Mouse (Mus musculus) mouse trophoblast stem cell (cell line): ENCODE data around the gene Disp1.

ENCODE experiments used
- in situ Hi-C, 2 experiments: fragments of 300-500 bp; cut with MseI, MboI; formaldehyde crosslinking; loops; 2 replicates in 1 of 2; 3 replicates in 1 of 2; pipeline ENCODE4 v1.15.1; 2025

Disp1 gene

DNA sequence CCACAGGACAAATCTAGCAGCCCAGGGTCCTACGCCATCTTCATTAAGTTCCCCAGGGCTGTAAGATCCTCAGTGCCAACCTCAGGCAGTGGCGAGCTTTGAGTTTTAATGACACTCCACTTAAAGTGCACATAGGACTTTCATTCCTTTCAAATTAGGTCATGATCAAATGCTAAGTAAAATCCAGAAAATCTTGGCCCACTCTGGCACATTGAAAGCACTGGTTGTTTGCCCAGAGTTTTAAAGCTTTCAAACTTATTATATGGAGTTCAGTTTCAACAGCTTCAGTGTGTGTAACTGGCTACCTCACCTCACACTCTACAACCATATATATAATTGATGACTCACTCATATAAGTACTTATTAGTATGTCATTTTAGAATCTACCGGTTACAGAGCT lies 87.9 kb downstream of the Disp1 start:
- in situ Hi-C loops, result no loop called here

GRCm38 (mm10) chr1:183127246-183127645 lies 94.1 kb downstream of the Disp1 start:
- in situ Hi-C loops, result no loop called here

DNA sequence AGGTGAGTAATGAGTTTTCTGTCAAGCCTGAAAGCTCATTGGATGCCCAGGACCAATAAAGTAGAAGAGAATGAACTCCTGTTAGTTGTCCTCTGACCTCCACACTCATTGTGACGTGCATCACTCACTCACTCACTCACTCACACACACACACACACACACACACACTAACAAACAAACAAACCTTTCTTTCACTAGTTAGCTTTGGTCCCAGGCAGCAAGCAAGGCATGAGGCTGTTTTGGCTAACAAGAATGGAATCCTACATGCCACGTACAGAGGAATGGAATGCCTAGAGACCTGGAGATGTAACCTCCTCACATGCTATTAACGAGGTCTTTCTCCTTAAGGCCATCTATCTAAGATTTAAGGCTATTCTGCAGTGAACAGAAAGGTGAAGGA lies 97.6 kb downstream of the Disp1 start:
- in situ Hi-C loops, result no loop called here

DNA sequence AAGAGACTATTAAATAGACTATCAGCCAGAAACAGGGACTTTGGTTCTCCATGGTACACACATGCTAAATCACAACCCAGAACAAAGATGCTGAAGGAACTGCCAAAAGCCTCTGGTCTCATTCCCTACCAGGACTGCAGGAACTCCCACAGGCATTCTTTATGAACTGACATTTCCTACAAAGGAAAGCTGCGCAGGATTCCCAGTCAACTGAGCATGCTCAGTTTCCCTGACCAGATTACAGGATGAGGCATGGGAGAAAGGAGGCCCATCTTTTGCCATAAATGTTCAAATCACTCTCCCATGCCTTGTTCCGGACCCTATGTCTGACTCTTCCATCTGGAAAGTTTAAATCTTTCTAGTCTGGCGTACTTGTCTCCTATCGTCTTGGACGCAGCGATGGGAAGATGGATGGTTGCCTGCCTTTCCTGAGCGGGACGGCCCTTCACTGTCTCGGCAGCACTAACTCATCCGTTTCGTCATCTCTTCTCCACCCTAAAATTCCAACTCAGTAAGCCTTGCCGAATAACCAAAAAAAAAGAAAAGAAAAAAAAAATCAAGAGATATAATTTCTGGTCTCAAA lies 100.9 kb downstream of the Disp1 start:
- in situ Hi-C loops, result no loop called here

DNA sequence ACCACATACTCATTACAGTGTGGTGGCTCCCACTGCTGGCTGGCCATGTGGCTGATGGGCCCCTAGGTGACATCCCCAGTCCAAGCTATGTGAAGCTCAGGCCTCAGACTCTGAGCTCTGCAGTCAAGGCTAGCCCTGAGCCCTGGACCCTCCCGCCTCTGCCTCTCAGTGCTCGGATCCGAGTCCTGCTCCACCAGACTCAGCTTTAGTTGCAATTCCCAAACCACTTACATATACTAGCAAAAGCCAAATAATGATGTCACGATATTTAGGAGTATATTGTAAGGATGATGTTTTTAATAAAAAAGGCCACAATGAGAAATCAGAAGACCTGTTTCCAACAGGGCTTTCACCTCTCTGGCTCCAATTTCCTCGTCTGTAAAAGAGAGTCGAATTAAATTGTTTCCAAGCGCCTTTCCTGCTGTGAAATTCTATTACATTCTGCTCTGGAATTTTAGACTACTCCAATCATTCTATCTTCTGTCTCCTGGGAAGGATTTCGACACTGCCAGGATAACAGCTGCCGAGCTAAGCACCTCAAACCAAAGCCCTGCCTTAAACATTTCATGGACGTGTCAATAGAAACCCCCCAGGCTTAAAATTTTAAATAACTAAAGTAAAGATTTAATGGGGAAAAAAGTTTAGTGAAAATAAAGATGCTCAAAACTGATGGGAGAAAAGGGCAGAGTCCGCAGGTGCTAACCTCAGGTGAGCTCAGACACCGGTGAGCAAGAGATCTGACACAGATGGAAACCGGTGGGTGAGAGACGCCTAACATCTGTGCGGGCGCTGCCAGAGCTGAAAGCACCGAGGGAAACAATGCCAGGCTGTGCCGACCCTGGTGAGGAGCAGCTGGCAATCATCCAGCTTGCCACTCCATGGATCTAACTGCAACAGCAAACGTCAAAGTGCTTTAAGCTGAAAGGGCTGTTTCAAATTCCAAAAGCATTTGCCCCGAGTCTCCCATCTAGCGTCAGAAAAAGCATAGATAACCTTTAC lies 103.2 kb downstream of the Disp1 start:
- in situ Hi-C loops, result no loop called here

GRCm38 (mm10) chr1:183116946-183117826 lies 104.1 kb downstream of the Disp1 start:
- in situ Hi-C loops, result no loop called here

GRCm38 (mm10) chr1:183116441-183116840 lies 104.9 kb downstream of the Disp1 start:
- in situ Hi-C loops, result no loop called here

GRCm38 (mm10) chr1:183115076-183115475 lies 106.2 kb downstream of the Disp1 start:
- in situ Hi-C loops, result no loop called here

DNA sequence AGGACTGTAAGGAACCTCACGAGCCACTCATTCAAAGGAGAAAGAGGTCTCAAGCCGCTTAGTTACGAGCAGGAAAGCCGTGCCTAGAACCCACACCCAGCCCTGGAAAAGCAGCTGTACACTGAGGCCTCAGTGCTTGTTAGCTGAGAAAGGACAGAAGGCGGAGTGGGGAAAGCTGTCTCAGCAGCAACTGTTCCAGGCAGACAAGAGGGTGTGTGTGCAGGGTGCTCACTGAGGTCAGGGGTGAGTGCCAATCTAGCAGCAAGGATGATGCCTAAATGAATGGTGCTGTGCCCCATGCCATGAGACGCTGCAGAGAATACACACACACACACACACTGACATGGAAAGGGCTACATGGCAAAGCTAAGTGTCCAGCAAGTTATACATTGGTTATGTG lies 106.8 kb downstream of the Disp1 start:
- in situ Hi-C loops, result no loop called here

DNA sequence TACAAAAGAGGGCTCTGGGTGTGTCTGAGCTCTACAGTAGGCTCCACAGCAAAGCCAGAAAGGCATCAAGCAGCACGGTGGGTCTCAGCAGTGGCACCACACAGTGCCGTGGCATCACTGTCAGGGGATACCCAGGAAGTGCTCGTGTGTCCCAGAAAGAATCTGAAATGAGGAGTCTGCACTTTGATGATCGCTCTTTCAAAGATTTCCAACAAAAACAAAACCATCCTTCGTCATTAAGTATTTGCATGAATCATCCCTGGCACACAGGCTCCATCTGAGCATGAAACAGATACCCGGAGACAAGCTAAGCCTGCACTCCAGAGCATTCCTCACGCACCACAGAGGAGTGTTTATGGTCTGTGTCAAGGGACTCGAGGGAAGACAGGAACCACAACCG lies 107.8 kb downstream of the Disp1 start:
- in situ Hi-C loops, result no loop called here

DNA sequence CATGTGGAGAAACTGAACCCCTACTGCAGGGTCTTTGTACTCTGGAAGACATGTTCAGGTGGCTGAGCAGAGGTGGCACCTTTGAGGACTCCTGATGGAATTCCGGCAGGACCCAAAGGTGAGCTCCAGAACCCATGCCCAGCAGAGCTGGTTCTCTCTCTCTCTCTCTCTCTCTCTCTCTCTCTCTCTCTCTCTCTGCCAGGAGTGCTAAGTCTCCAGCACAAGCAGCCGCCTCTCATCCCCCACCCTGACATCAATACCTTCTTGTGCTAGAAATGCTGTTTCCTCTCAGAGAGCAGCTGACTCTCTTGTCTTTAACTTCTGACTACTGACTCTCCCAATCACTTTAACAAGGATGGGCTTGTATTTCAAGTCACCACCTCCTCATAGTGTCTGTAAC lies 113.8 kb downstream of the Disp1 start:
- in situ Hi-C loops, result no loop called here

DNA sequence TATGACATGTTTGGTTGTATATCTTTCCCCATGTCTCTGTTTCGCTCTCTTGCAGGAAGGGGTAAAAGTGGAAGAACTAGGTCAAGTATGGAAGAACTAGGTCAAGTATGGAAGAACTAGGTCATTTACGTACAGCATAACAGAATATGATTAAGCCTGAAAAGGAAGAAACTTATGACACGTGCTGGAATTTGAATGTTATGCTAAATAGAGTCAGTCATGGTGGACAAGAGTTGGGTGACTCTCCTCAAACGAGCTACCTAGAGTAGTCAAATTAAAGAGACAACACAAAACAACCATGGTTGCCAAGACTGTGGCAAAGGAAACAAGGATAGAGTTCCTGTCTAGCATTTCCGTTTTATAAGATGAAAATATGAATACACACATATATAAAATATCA lies 116.6 kb downstream of the Disp1 start:
- in situ Hi-C loops, result no loop called here

GRCm38 (mm10) chr1:183102775-183103174 lies 118.5 kb downstream of the Disp1 start:
- in situ Hi-C loops, result no loop called here

DNA sequence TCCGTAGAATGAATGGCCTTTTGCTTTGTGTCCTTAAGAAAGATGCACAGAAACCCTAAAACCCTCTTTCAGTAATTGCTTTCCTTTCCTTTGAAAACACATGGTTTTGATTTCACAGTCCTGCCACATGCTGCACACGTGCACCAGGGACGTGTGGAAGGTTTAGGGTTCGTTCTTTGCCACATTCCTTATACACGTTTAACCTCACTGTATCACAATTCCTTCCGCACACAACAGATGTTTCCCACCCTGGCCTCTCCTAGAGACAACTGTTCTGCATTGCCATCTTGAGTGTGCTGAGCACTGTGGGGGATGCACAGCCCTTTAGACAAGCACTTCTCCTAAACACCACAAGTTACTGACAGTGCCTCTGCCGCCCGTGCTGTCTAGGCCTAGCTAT lies 119.2 kb downstream of the Disp1 start:
- in situ Hi-C loops, result no loop called here

- in situ Hi-C loops, result no loop called here
Measured at GRCm38 (mm10) chr1:183101371-183101770, 120.0 kb downstream of the Disp1 start.

GRCm38 (mm10) chr1:183100245-183100644 lies 121.1 kb downstream of the Disp1 start:
- in situ Hi-C loops, result no loop called here

DNA sequence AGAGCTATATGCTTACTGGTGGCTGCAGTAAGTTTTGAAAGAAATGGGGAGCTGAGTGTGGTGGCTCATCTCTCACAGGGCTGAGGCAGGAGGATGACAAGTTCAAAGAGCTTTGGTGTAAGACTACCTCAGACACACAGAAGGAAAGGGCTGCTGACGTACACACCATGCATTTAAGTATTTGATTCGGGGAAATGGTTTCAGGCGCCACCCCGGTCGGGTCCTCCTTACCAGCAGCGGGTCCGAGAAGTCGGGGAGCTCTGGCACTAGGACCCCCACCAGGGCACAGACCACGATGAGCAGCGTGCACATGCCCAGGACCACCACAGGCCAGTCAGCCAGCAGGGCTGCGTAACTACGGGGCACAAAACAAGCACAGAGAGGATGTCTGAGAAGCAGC lies 121.6 kb downstream of the Disp1 start:
- in situ Hi-C loops, result no loop called here

GRCm38 (mm10) chr1:183097606-183098005 lies 123.7 kb downstream of the Disp1 start:
- in situ Hi-C loops, result no loop called here

GRCm38 (mm10) chr1:183095454-183096088 lies 125.8 kb downstream of the Disp1 start:
- in situ Hi-C loops, result no loop called here

- in situ Hi-C loops, result no loop called here
Measured at GRCm38 (mm10) chr1:183092296-183092695, 129.0 kb downstream of the Disp1 start.

GRCm38 (mm10) chr1:183091203-183091602 lies 130.1 kb downstream of the Disp1 start:
- in situ Hi-C loops, result no loop called here

DNA sequence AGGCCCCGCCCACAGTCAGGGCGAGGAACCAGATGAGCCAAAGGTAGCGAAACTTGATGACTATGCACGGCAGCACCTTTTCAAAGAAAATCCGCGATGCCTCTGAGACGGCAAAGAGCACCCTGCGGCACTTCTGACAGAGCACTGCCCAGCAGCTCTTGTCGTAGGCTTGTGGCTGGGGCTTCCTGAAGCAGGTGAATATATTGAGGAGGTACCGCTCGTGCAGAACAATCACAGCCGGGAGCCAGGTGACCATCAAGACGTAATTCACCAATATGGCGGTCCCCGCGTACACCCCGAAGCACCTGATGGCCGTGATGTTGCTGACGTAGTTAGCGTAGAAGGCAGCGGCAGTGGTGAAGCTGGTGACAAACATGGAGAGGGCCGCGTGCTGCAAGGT lies 132.7 kb downstream of the Disp1 start:
- in situ Hi-C loops, result no loop called here
